Mouse (Mus musculus) lung, embryonic 14.5 days (tissue): ENCODE data around the gene Lyrm4. TPM values are rescaled to one million over a fixed set of nuclear protein-coding genes. Genes with fewer than 3 reads are reported as not detected.
A peak's percentile ranks its signal among the peaks of the same experiment; 100 is the strongest.
"Not testable (repeated sequence)": the region's sequence is repeated elsewhere in the genome, so short reads cannot be mapped to it uniquely, and the experiment has no call there.

Source experiments
- ATAC-seq: fragments of 200-750 bp; cut with Nextera tagmentation; 2 replicates; pipeline ENCODE4 v1.8.0; 2017; ENCODE audit warnings: mild to moderate bottlenecking, moderate TSS enrichment, moderate library complexity; ENCODE audit not compliant: insufficient read depth
- DNase-seq: peaks from one replicate; pipeline ENCODE4 v3.0.0-alpha.2; 2015
- H3K27ac ChIP-seq: fragments of 300-500 bp; sonication (generic); 2 replicates; pipeline ENCODE4 v1.5.1; 2014; ENCODE audit warnings: low read depth, mild to moderate bottlenecking, moderate library complexity
- H3K27me3 ChIP-seq: fragments of 300-500 bp; sonication (generic); 2 replicates; pipeline ENCODE4 v1.6.1; 2014; ENCODE audit warnings: low read length, control low read depth; ENCODE audit not compliant: insufficient read depth
- H3K36me3 ChIP-seq: fragments of 300-500 bp; sonication (generic); 2 replicates; pipeline ENCODE4 v1.6.1; 2014; ENCODE audit warnings: control low read depth; ENCODE audit not compliant: insufficient read depth
- H3K4me1 ChIP-seq: fragments of 300-500 bp; sonication (generic); 2 replicates; pipeline ENCODE4 v1.6.1; 2014; ENCODE audit warnings: antibody characterized with exemption, control low read depth; ENCODE audit not compliant: insufficient read depth
- H3K4me2 ChIP-seq: fragments of 300-500 bp; sonication (generic); 2 replicates; pipeline ENCODE4 v1.6.1; 2014; ENCODE audit warnings: mild to moderate bottlenecking
- H3K4me3 ChIP-seq: fragments of 300-500 bp; sonication (generic); 2 replicates; pipeline ENCODE4 v1.5.1; 2014; ENCODE audit warnings: low read depth, low read length
- H3K9ac ChIP-seq: fragments of 300-500 bp; sonication (generic); 2 replicates; pipeline ENCODE4 v1.6.1; 2014
- H3K9me3 ChIP-seq: fragments of 300-500 bp; sonication (generic); 2 replicates; pipeline ENCODE4 v1.6.1; 2016; ENCODE audit warnings: low read depth, low read length, control low read depth
- CTCF ChIP-seq: IDR thresholded peaks from 2 replicates; pipeline ENCODE4 v1.5.1; 2016; ENCODE audit warnings: antibody characterized with exemption, low read depth
- WGBS: fragments of 180-500 bp; shearing (Covaris S2); extraction: QIAGEN DNeasy Blood & Tissue Kit; methylation state at CpG from one replicate; pipeline ENCODE4 v1.1.7; 2014; 5-methylcytosine and 5-hydroxymethylcytosine counted together
- polyA plus RNA-seq: library from polyadenylated mRNA; unstranded; fragments of >200 nt; fragmentation: Nextera tagmentation; extraction: Ambion mirVana; gene quantifications from 2 replicates; pipeline ENCODE4 v1.2.1, GENCODE M21; 2014

Lyrm4 gene
- polyA plus RNA-seq, 1 experiment from 2014 or later, result 25.9 TPM

- Histone ChIP-seq H3K9ac (no peak overlapping the region), H3K36me3 (no peaks in the 10 kb centered on the region), H3K27me3 (no peaks in the 10 kb centered on the region), H3K9me3 (no peaks in the 10 kb centered on the region), H3K4me2 (no peak overlapping the region), H3K27ac (peak overlapping the region; percentile 75; the same call in 1 of the 2 replicates), H3K4me3 (no peak overlapping the region), H3K4me1 (no peaks in the 10 kb centered on the region)
- DNase-seq (no peak), ATAC-seq (no peak)
- no peak for TF ChIP-seq CTCF
- WGBS, result 89% methylated on average over 3 of the region's 3 CpGs
Measured at GRCm38 (mm10) chr13:35995231-35995630, 122.1 kb downstream of the Lyrm4 start.

- ATAC-seq (peak; percentile 97), DNase-seq (peak; percentile 98)
- H3K36me3 ChIP-seq, result no peaks in the 10 kb centered on the region
- no peak overlapping the region for H3K4me2 ChIP-seq
- peak overlapping the region; percentile 75 for H3K27ac ChIP-seq
- H3K4me3 ChIP-seq, result no peak overlapping the region
- H3K9me3 ChIP-seq, result no peaks in the 10 kb centered on the region
- H3K27me3 ChIP-seq, result no peaks in the 10 kb centered on the region
- no peak overlapping the region for H3K9ac ChIP-seq
- H3K4me1 ChIP-seq, result no peaks in the 10 kb centered on the region
- 33% methylated on average over 8 of the region's 8 CpGs for WGBS
- TF ChIP-seq CTCF, result no peak
Measured at GRCm38 (mm10) chr13:35994067-35994466, 123.3 kb downstream of the Lyrm4 start.

GRCm38 (mm10) chr13:35991185-35991584 lies 126.1 kb downstream of the Lyrm4 start:
- not testable (repeated sequence) for H3K4me3 ChIP-seq, DNase-seq, H3K9me3 ChIP-seq, H3K9ac ChIP-seq, H3K27me3 ChIP-seq, H3K27ac ChIP-seq, H3K4me1 ChIP-seq, H3K4me2 ChIP-seq, H3K36me3 ChIP-seq, ATAC-seq
- 98% methylated on average over 15 of the region's 21 CpGs for WGBS

GRCm38 (mm10) chr13:35989329-35989728 lies 128.0 kb downstream of the Lyrm4 start:
- Histone ChIP-seq H3K4me1 (no peaks in the 10 kb centered on the region), H3K9me3 (no peaks in the 10 kb centered on the region), H3K9ac (no peak overlapping the region), H3K27ac (no peak overlapping the region), H3K27me3 (no peaks in the 10 kb centered on the region), H3K4me2 (no peak overlapping the region), H3K36me3 (no peaks in the 10 kb centered on the region), H3K4me3 (no peak overlapping the region)
- TF ChIP-seq CTCF, result no peak
- DNase-seq (no peak), ATAC-seq (no peak)
- 69% methylated on average over 3 of the region's 3 CpGs for WGBS

GRCm38 (mm10) chr13:35982985-35983384 lies 134.3 kb downstream of the Lyrm4 start:
- Histone ChIP-seq H3K9ac (no peak overlapping the region), H3K27me3 (no peaks in the 10 kb centered on the region), H3K4me3 (no peak overlapping the region), H3K9me3 (no peaks in the 10 kb centered on the region), H3K36me3 (no peaks in the 10 kb centered on the region), H3K4me2 (no peak overlapping the region), H3K4me1 (no peaks in the 10 kb centered on the region), H3K27ac (no peak overlapping the region)
- WGBS, result 75% methylated on average over 6 of the region's 6 CpGs
- DNase-seq (no peak), ATAC-seq (no peak)
- no peak for TF ChIP-seq CTCF

GRCm38 (mm10) chr13:35980471-35980870 lies 136.9 kb downstream of the Lyrm4 start:
- WGBS, result 72% methylated on average over 4 of the region's 4 CpGs
- Histone ChIP-seq H3K27ac (no peak overlapping the region), H3K27me3 (no peaks in the 10 kb centered on the region), H3K9ac (no peak overlapping the region), H3K4me2 (no peak overlapping the region), H3K9me3 (no peaks in the 10 kb centered on the region), H3K4me3 (no peak overlapping the region), H3K36me3 (no peaks in the 10 kb centered on the region), H3K4me1 (no peaks in the 10 kb centered on the region)
- DNase-seq (no peak), ATAC-seq (no peak)
- no peak for TF ChIP-seq CTCF

GRCm38 (mm10) chr13:35976912-35977311 lies 140.4 kb downstream of the Lyrm4 start:
- DNase-seq, result no peak
- WGBS, result 88% methylated on average over 7 of the region's 7 CpGs
- no peak overlapping the region for H3K4me2 ChIP-seq
- no peaks in the 10 kb centered on the region for H3K4me1 ChIP-seq
- no peak overlapping the region for H3K27ac ChIP-seq
- no peaks in the 10 kb centered on the region for H3K9me3 ChIP-seq
- no peak overlapping the region for H3K4me3 ChIP-seq
- ATAC-seq, result no peak
- H3K9ac ChIP-seq, result no peak overlapping the region
- no peaks in the 10 kb centered on the region for H3K27me3 ChIP-seq
- H3K36me3 ChIP-seq, result no peaks in the 10 kb centered on the region
- no peak for TF ChIP-seq CTCF

- no peak for TF ChIP-seq CTCF
- no peak for ATAC-seq
- Histone ChIP-seq H3K4me3 (peak overlapping the region; percentile 59), H3K27ac (no peak overlapping the region), H3K36me3 (no peaks in the 10 kb centered on the region), H3K27me3 (peaks cover 22% of the 10 kb centered on the region; the same call in 1 of the 2 replicates), H3K4me2 (peak overlapping the region; percentile 100), H3K4me1 (no peaks in the 10 kb centered on the region), H3K9ac (no peak overlapping the region), H3K9me3 (no peaks in the 10 kb centered on the region)
- no peak for DNase-seq
- 33% methylated on average over 9 of the region's 9 CpGs for WGBS
Measured at GRCm38 (mm10) chr13:35969829-35970228, 147.5 kb downstream of the Lyrm4 start.
